Mouse (Mus musculus) MEL (cell line): ENCODE data around the gene Ddx49.

Experiments used
- CTCF ChIP-seq, 3 experiments: IDR thresholded peaks in 2 of 3; conservative IDR thresholded peaks in 1 of 3; 2 replicates each; pipeline ENCODE4 v1.5.1; 2011 to 2012; ENCODE audit warnings: low read length in 3 of 3, low read depth in 2 of 3, mild to moderate bottlenecking in 2 of 3, improper control_type of control experiment in 1 of 3, inconsistent platforms in 1 of 3, mixed read lengths in 1 of 3, moderate library complexity in 1 of 3; ENCODE audit not compliant: control insufficient read depth in 1 of 3, insufficient read depth in 1 of 3, poor library complexity in 1 of 3, severe bottlenecking in 1 of 3
- E2F4 ChIP-seq: IDR thresholded peaks from 2 replicates; pipeline ENCODE4 v1.6.1; 2011; ENCODE audit warnings: low read depth, low read length, improper control_type of control experiment, borderline replicate concordance
- EP300 ChIP-seq, 2 experiments: IDR thresholded peaks; 2 replicates each; pipeline ENCODE4 v1.6.1; 2011; ENCODE audit warnings: improper control_type of control experiment in 2 of 2, low read length in 2 of 2, low read depth in 1 of 2, mild to moderate bottlenecking in 1 of 2
- GATA1 ChIP-seq: IDR thresholded peaks from 2 replicates; pipeline ENCODE4 v1.6.1; 2011; ENCODE audit warnings: low read depth, low read length, improper control_type of control experiment
- MAX ChIP-seq: IDR thresholded peaks from 2 replicates; pipeline ENCODE4 v1.6.1; 2011; ENCODE audit warnings: low read length, improper control_type of control experiment
- NRF1 ChIP-seq: IDR thresholded peaks from 2 replicates; pipeline ENCODE4 v1.6.1; 2014; ENCODE audit warnings: low read depth, mild to moderate bottlenecking, inconsistent platforms, low read length, improper control_type of control experiment, moderate library complexity; ENCODE audit not compliant: poor library complexity, insufficient read depth, severe bottlenecking
- POLR2A ChIP-seq, 2 experiments: IDR thresholded peaks; 2 replicates each; pipeline ENCODE4 v1.6.1; 2011 to 2012; ENCODE audit warnings: low read length in 2 of 2, mild to moderate bottlenecking in 2 of 2, control low read depth in 1 of 2, improper control_type of control experiment in 1 of 2, low read depth in 1 of 2, moderate library complexity in 1 of 2; ENCODE audit not compliant: control insufficient read depth in 1 of 2, insufficient read depth in 1 of 2, poor library complexity in 1 of 2
- TBP ChIP-seq: IDR thresholded peaks from 2 replicates; pipeline ENCODE4 v1.8.0; 2011; ENCODE audit warnings: low read depth, low read length, improper control_type of control experiment
- TCF12 ChIP-seq: IDR thresholded peaks from 2 replicates; pipeline ENCODE4 v1.6.1; 2014; ENCODE audit warnings: low read depth, mild to moderate bottlenecking, inconsistent platforms, low read length, improper control_type of control experiment, moderate library complexity
- USF2 ChIP-seq, 2 experiments: IDR thresholded peaks; 2 replicates each; pipeline ENCODE4 v1.6.1; 2011 to 2012; ENCODE audit warnings: improper control_type of control experiment in 2 of 2, low read length in 2 of 2, borderline replicate concordance in 1 of 2, inconsistent platforms in 1 of 2, low read depth in 1 of 2, mild to moderate bottlenecking in 1 of 2; ENCODE audit not compliant: insufficient read depth in 1 of 2
- ZC3H11A ChIP-seq: IDR thresholded peaks from 2 replicates; pipeline ENCODE4 v1.6.1; 2012; ENCODE audit warnings: low read depth, mild to moderate bottlenecking, inconsistent platforms, low read length, improper control_type of control experiment
- ZMIZ1 ChIP-seq: IDR thresholded peaks from 2 replicates; pipeline ENCODE4 v1.6.1; 2012; ENCODE audit warnings: low read depth, mild to moderate bottlenecking, inconsistent platforms, low read length, improper control_type of control experiment, moderate library complexity

DNA sequence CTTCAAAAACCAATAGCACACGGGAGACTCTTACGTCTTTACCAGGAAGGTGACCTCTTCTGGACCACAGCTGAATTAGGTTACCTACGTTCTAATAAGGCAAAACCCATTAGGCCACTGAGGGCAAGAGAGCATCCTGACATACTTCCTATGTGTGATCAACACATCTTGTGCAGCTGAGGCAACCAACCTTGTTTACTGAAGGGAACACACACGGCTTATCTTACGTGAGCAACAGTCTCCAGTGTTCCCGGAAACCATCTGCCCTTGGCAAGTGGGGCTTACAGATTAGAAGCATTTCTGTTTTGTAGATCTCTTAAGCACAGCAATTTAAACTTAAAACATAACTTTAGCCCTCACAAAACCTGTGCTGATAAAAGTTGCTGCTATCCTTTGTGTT, 25.2 kb upstream of the Ddx49 start:
- TF ChIP-seq TBP (peak; percentile 90), USF2 (IDR thresholded peaks at IDR 0.05; ENCODE audit: borderline replicate concordance in 1 of 2, insufficient read depth in 1 of 2, low read depth in 1 of 2, low read length in 2 of 2) (no peak), POLR2A (IDR thresholded peaks at IDR 0.05; ENCODE audit: control insufficient read depth in 1 of 2, insufficient read depth in 1 of 2, low read depth in 1 of 2, low read length in 2 of 2, poor library complexity in 1 of 2) (no peak), CTCF (IDR thresholded peaks at IDR 0.05 in 2 of 3, conservative IDR thresholded peaks at IDR 0.05 in 1 of 3; ENCODE audit: control insufficient read depth in 1 of 3, insufficient read depth in 1 of 3, low read depth in 2 of 3, low read length in 3 of 3, poor library complexity in 1 of 3, severe bottlenecking in 1 of 3) (no peak), NRF1 (no peak), ZMIZ1 (no peak; the same call in 1 of the 2 replicates), MAX (peak; percentile 84), TCF12 (peak; percentile 99), E2F4 (0 out of 2 replicates have a peak, but pooled peaks have one; percentile 33), EP300 (IDR thresholded peaks at IDR 0.05; ENCODE audit: low read depth in 1 of 2, low read length in 2 of 2) (peak; percentile 95 to 97), ZC3H11A (peak; percentile 20; the same call in 1 of the 2 replicates), GATA1 (peak; percentile 97)
